Mouse (Mus musculus) midbrain, embryonic 12.5 days (tissue): ENCODE results near the gene Mtor. TPM values are rescaled to one million over a fixed set of nuclear protein-coding genes. Genes with fewer than 3 reads are reported as not detected.

Experiments
- ATAC-seq: fragments of 200-750 bp; cut with Nextera tagmentation; 2 replicates; pipeline ENCODE4 v1.8.0; 2017; ENCODE audit warnings: low read depth, moderate TSS enrichment, moderate library complexity; ENCODE audit not compliant: low FRiP score
- H3K27ac ChIP-seq: fragments of 300-500 bp; sonication (generic); replicated peaks from 2 replicates; pipeline ENCODE4 v1.5.1; 2016; ENCODE audit warnings: mild to moderate bottlenecking
- H3K27me3 ChIP-seq: fragments of 300-500 bp; sonication (generic); 2 replicates; pipeline ENCODE4 v1.6.1; 2016; ENCODE audit warnings: mild to moderate bottlenecking
- H3K36me3 ChIP-seq: fragments of 300-500 bp; sonication (generic); 2 replicates; pipeline ENCODE4 v1.6.1; 2016
- H3K4me1 ChIP-seq: fragments of 300-500 bp; sonication (generic); 2 replicates; pipeline ENCODE4 v1.6.1; 2016
- H3K4me2 ChIP-seq: fragments of 300-500 bp; sonication (generic); replicated peaks from 2 replicates; pipeline ENCODE4 v1.6.1; 2016; ENCODE audit warnings: mild to moderate bottlenecking, moderate library complexity
- H3K4me3 ChIP-seq: fragments of 300-500 bp; sonication (generic); 2 replicates; pipeline ENCODE4 v1.5.1; 2016; ENCODE audit warnings: mild to moderate bottlenecking
- H3K9ac ChIP-seq: fragments of 300-500 bp; sonication (generic); replicated peaks from 2 replicates; pipeline ENCODE4 v1.6.1; 2016; ENCODE audit warnings: mild to moderate bottlenecking, moderate library complexity
- H3K9me3 ChIP-seq: fragments of 300-500 bp; sonication (generic); 2 replicates; pipeline ENCODE4 v1.6.1; 2016; ENCODE audit warnings: mild to moderate bottlenecking
- WGBS: fragments of 180-500 bp; shearing (Covaris S2); methylation state at CpG from one replicate; pipeline ENCODE4 v1.1.7; 2016; 5-methylcytosine and 5-hydroxymethylcytosine counted together
- polyA plus RNA-seq: library from polyadenylated mRNA; unstranded; fragments of >200 nt; fragmentation: Nextera tagmentation; extraction: Ambion mirVana; gene quantifications from 2 replicates; pipeline ENCODE4 v1.2.1, GENCODE M21; 2016

Gene Mtor
- polyA plus RNA-seq, 1 experiment from 2014 or later, result 33.3 TPM

DNA sequence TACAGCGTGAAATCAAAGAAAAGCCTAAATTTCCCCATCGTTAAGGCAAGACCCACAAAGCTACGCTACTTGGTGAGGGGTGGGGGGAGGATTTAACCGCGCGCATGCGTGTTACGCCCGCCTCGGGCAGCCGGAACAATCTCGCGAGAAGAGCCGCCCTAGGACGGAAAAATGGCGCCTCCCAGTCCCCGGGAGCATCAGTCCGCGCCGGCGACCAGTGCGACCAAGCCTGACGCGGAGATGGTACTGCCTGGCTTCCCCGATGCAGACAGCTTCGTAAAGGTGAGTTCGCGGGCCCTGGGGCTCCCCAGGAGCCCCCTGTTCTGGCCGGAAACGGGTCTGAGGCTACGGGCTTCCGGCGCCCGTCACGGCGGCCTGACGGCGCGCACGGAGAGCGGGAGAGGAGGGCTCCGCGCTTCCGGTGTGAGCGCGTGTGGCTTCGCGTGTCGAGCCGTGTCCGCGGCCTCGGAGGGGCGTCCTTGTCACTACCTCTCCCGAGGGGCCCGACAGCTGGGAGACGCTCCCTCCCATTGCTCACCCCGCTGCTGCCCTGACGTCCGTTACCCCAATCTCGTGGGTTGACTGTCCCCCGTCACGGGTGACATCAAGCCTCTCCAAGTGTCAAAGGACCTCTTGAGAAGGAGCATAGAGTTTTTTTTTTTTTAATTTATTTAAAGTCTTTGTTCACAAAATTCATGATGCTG lies 110.0 kb downstream of the Mtor start, which contains the start of gene Exosc10:
TSS of gene Exosc10 (plus strand) at position 133 of the 704 bp plus-strand sequence.
- peak within 1 kb of the TSS; percentile 93 for H3K27ac ChIP-seq
- WGBS, result under 1% methylated on average over 63 of the region's 63 CpGs
- H3K4me1 ChIP-seq, result peaks cover 9% of the 10 kb centered on the region
- no peaks in the 10 kb centered on the region for H3K27me3 ChIP-seq
- peaks cover 71% of the 10 kb centered on the region for H3K36me3 ChIP-seq
- H3K4me3 ChIP-seq, result peak within 1 kb of the TSS; percentile 91
- no peaks in the 10 kb centered on the region for H3K9me3 ChIP-seq
- peak within 1 kb of the TSS; percentile 86 for H3K9ac ChIP-seq
- peak within 1 kb of the TSS; percentile 64 for H3K4me2 ChIP-seq
- peak; percentile 92 for ATAC-seq

DNA sequence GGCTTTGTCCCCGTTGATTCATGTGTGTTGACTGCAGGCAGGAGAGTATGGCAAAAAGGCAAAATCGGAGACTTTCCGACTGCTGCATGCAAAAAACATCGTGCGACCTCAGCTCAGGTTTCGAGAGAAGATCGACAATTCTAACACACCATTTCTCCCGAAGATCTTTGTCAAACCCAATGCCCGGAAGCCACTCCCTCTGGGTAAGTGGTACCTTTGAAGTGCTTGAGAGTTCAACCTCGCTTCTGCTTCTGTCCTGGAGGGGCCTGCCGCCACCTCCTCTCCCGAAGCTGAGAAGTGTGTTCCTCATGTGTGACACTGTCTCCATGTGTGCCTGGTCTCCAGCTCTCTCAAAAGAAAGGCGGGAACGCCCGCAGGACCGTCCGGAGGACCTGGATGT lies 114.3 kb downstream of the Mtor start:
- Histone ChIP-seq H3K9me3 (no peaks in the 10 kb centered on the region), H3K27ac (no peak overlapping the region), H3K27me3 (no peaks in the 10 kb centered on the region), H3K9ac (no peak overlapping the region), H3K4me1 (peaks cover 9% of the 10 kb centered on the region), H3K36me3 (peaks cover 78% of the 10 kb centered on the region), H3K4me3 (no peak overlapping the region), H3K4me2 (no peak overlapping the region)
- 95% methylated on average over 17 of the region's 17 CpGs for WGBS
- no peak for ATAC-seq

DNA sequence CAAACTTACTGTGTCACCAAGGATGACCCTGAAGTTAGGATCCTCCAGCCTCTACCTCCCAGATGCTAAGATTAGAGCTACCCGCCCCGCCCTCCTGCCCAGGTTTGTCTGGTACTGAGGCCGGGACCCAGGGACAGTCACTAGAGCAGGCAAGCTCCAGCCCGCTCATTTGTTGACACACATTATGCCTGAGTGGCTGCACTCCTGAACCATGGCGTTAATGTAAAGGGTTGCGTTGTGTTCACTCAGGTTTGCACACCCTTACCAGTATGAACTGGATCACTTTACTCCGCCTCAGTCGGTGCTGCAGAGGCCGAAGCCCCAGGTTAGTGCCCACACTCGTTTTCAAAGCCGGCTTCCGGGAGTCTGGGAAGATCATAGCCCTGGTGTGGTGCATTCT lies 115.2 kb downstream of the Mtor start:
- WGBS, result 96% methylated on average over 12 of the region's 12 CpGs
- ATAC-seq, result no peak
- Histone ChIP-seq H3K36me3 (peaks cover 87% of the 10 kb centered on the region), H3K4me1 (peaks cover 9% of the 10 kb centered on the region), H3K9ac (no peak overlapping the region), H3K4me3 (no peak overlapping the region), H3K9me3 (no peaks in the 10 kb centered on the region), H3K27me3 (no peaks in the 10 kb centered on the region), H3K4me2 (no peak overlapping the region), H3K27ac (no peak overlapping the region)

DNA sequence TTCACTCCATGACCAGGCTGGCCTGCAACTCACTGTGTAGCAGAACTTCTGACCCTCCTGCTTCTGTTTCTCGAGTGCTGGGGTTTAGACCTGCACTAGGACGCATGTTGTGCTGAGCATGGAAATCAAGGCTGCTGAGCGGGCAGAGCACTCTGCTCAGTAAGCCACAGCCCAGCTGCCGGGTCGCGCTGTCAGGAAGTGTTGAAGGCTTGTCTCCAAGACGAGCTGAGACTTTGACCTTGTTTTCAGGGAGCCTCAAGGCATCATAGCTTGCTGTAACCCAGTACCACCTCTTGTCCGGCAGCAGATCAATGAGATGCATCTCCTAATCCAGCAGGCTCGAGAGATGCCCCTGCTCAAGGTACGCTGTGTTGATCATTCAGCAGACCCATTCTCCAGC lies 121.7 kb downstream of the Mtor start:
- ATAC-seq, result no peak
- no peak overlapping the region for H3K9ac ChIP-seq
- H3K27ac ChIP-seq, result no peak overlapping the region
- H3K4me2 ChIP-seq, result no peak overlapping the region
- no peaks in the 10 kb centered on the region for H3K27me3 ChIP-seq
- H3K4me3 ChIP-seq, result no peak overlapping the region
- H3K36me3 ChIP-seq, result peaks cover 100% of the 10 kb centered on the region
- no peaks in the 10 kb centered on the region for H3K9me3 ChIP-seq
- H3K4me1 ChIP-seq, result no peaks in the 10 kb centered on the region
- 91% methylated on average over 10 of the region's 10 CpGs for WGBS

DNA sequence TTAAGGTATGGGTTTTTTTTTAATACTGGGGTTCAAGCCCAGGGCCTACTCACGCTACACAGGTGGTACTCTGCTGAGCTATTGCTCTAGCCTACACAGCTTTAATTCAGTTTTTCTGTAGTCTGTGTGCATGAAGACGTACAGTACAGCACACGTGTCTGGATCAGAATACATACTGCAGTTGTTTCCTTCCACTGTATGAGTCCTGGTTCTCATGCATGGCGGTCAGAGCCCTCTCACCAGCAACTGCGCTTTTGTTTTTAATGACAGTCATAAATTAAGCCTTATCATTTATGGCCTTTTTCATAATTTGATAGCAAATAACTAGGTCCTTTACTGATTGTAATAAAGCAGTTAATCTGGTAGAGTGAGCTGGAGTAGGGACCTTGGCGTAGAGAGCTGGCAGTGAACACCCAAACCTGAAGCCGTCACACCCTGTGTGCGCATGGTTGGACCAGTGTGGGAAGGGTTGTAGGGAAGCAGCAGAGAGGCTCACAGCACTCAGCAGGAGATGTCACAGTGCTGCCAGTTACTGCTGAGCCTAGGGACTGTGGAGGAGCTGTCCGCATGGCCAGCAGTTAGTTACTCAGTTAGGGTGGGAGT lies 122.4 kb downstream of the Mtor start:
- no peak overlapping the region for H3K4me3 ChIP-seq
- H3K27me3 ChIP-seq, result no peaks in the 10 kb centered on the region
- WGBS, result 95% methylated on average over 9 of the region's 9 CpGs
- H3K4me1 ChIP-seq, result no peaks in the 10 kb centered on the region
- H3K9ac ChIP-seq, result no peak overlapping the region
- H3K9me3 ChIP-seq, result no peaks in the 10 kb centered on the region
- ATAC-seq, result no peak
- H3K36me3 ChIP-seq, result peaks cover 100% of the 10 kb centered on the region
- H3K4me2 ChIP-seq, result no peak overlapping the region
- H3K27ac ChIP-seq, result no peak overlapping the region

DNA sequence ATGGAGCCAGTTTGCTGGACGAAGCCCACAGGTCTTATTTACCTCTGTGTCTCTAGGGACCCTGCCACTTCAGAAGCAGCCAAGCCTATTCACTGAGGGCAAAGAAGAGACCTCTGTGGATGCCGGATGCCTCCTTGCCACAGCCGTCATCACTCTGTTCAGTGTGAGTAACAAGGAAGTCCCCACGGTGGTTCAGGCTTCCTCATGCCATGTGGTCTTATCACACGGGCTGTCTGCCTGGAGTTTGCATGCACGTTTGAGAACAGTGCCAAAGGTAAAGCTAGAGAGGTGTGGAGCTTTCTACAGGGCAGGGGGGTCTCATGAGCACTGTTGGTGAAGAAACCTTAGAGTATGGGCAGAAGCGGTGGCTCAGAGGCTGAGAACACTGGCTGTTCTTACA lies 124.8 kb downstream of the Mtor start:
- peaks cover 100% of the 10 kb centered on the region for H3K36me3 ChIP-seq
- no peak overlapping the region for H3K4me2 ChIP-seq
- 96% methylated on average over 7 of the region's 7 CpGs for WGBS
- no peak overlapping the region for H3K27ac ChIP-seq
- H3K27me3 ChIP-seq, result no peaks in the 10 kb centered on the region
- no peak for ATAC-seq
- no peak overlapping the region for H3K4me3 ChIP-seq
- no peaks in the 10 kb centered on the region for H3K9me3 ChIP-seq
- H3K4me1 ChIP-seq, result no peaks in the 10 kb centered on the region
- H3K9ac ChIP-seq, result no peak overlapping the region

DNA sequence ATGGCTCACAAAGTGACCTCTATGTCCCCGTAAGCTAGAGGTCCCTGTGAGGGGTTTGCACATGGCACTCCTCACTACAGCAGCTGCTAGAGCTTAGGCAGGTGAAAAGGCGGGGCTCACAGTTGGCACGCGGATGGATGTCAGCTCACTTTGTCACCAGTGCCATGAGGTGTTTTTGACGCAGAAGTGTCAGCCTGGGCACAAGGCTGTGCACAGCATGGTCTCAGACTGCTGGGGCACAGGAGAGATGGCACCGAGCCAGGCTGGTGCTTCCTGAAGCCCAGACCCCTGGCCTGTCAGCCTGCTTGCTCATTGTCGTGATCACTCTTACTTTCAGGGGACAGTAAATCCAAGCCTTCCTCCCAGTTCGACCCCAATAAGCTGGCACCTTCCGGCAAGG lies 132.4 kb downstream of the Mtor start:
- 95% methylated on average over 9 of the region's 9 CpGs for WGBS
- ATAC-seq, result no peak

DNA sequence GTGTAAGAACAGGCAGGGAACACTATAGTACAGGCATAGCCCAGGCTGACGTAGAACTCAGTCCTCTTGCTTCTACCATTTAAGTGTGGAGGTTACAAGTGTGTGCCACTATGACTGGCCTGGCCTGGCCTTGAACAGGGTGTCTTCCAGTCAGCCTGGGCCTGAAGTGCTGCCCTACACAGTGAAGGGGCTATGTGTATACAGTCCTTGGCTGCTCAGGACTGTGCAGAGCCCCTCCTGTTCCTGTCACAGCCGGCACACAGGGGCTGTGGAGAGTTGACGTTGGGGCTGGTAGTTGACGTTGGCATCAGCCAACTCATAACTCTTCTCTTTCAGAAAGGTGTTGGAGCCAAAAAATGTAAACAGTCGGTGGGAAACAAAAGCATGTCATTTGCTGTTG lies 133.0 kb downstream of the Mtor start:
- ATAC-seq, result no peak
- H3K27ac ChIP-seq, result no peak overlapping the region
- H3K4me1 ChIP-seq, result no peaks in the 10 kb centered on the region
- no peak overlapping the region for H3K4me2 ChIP-seq
- 94% methylated on average over 5 of the region's 5 CpGs for WGBS
- H3K9me3 ChIP-seq, result no peaks in the 10 kb centered on the region
- peaks cover 70% of the 10 kb centered on the region for H3K36me3 ChIP-seq
- no peak overlapping the region for H3K9ac ChIP-seq
- no peaks in the 10 kb centered on the region for H3K27me3 ChIP-seq
- no peak overlapping the region for H3K4me3 ChIP-seq

More for the DNA sequence above, 132.4 kb downstream of the Mtor start:
- H3K4me2 ChIP-seq, result no peak overlapping the region
- no peak overlapping the region for H3K9ac ChIP-seq
- no peak overlapping the region for H3K27ac ChIP-seq
- no peaks in the 10 kb centered on the region for H3K9me3 ChIP-seq
- no peaks in the 10 kb centered on the region for H3K4me1 ChIP-seq
- H3K27me3 ChIP-seq, result no peaks in the 10 kb centered on the region
- H3K36me3 ChIP-seq, result peaks cover 77% of the 10 kb centered on the region
- no peak overlapping the region for H3K4me3 ChIP-seq

DNA sequence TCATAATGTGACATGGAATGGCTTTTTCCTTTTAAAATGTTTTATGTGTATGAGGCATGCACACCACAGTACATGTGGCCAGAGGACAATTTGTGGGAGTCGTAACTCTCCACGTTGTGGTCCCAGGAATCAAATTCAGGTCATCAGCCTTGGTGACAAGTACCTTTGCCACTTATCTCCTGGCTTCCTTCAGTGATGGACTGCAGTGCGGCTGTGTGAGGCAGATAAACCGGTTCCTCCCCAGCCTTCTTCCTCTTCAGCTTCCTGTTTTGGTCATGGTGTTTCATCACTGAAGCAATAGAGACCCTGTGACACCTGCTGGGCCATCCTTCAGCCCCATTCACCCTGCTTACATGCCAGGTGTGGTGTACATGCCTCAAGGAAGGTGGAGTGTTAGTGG lies 134.8 kb downstream of the Mtor start:
- Histone ChIP-seq H3K27me3 (no peaks in the 10 kb centered on the region), H3K36me3 (peaks cover 52% of the 10 kb centered on the region), H3K9ac (no peak overlapping the region), H3K4me1 (no peaks in the 10 kb centered on the region), H3K9me3 (no peaks in the 10 kb centered on the region), H3K27ac (no peak overlapping the region), H3K4me3 (no peak overlapping the region), H3K4me2 (no peak overlapping the region)
- 88% methylated on average over 4 of the region's 4 CpGs for WGBS
- ATAC-seq, result no peak

DNA sequence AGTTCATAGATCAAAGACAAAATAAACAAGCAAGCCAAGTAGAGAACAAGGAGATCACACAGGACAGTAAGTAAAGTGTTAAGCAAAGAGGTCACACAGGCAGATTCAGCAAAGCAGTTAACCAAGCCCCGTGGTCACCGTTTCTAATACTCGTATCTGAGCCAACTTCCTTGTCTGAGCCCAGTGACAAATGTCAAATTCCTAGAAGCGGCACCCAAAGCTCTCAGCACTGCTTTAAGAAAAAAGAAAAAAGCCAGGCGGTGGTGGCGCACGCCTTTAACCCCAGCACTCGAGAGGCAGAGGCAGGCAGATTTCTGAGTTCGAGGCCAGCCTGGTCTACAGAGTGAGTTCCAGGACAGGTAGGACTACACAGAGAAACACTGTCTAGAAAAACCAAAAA lies 138.2 kb downstream of the Mtor start:
- no peak overlapping the region for H3K4me2 ChIP-seq
- H3K27me3 ChIP-seq, result no peaks in the 10 kb centered on the region
- H3K9ac ChIP-seq, result no peak overlapping the region
- H3K9me3 ChIP-seq, result no peaks in the 10 kb centered on the region
- no peak overlapping the region for H3K27ac ChIP-seq
- peaks cover 18% of the 10 kb centered on the region for H3K36me3 ChIP-seq
- H3K4me1 ChIP-seq, result peaks cover 3% of the 10 kb centered on the region
- H3K4me3 ChIP-seq, result no peak overlapping the region
- no peak for ATAC-seq
- 89% methylated on average over 9 of the region's 9 CpGs for WGBS

DNA sequence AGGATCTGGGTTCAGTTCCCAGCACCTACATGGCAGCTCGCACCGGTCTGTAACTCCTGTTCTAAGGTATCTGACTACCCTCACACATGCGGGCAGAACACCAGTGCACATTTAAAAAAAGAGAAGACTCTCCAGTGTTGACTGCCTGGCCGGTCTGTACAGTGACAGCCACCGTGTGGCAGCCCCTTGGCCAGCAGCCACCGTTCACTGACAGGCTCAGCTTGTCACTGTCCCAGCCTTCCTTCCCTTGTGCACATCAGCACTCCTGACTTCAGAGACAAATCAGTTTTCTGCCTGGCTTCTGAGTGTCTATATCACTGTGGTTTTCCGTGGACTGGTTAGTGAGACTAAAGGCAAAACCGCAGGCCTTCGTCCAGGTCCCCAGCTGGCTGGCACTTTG lies 140.4 kb downstream of the Mtor start:
- no peaks in the 10 kb centered on the region for H3K27me3 ChIP-seq
- no peak overlapping the region for H3K9ac ChIP-seq
- 87% methylated on average over 9 of the region's 9 CpGs for WGBS
- H3K9me3 ChIP-seq, result no peaks in the 10 kb centered on the region
- no peak overlapping the region for H3K27ac ChIP-seq
- ATAC-seq, result no peak
- no peak overlapping the region for H3K4me2 ChIP-seq
- no peak overlapping the region for H3K4me3 ChIP-seq
- H3K36me3 ChIP-seq, result peaks cover 10% of the 10 kb centered on the region
- H3K4me1 ChIP-seq, result peaks cover 18% of the 10 kb centered on the region

DNA sequence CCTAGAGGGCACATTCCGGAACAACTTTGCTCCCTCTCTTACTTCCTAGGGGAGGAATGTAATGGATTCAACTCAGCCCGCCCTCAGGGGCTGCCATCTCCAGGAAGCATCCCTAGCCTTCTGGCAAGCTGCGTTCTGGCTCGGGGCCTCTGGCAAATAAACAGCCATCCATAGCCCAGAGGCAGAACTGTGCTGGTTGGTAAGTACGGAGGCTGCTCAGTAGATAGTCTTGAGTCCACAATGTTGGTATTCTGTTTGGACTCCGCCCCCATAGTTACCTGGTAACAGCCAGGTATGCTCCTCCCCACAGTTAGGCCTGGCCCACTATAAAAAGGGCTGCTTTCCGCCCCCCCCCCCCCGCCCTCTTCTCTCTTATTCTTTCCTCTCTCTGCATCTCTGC lies 141.2 kb downstream of the Mtor start:
- Histone ChIP-seq H3K4me2 (no peak overlapping the region), H3K4me1 (peaks cover 18% of the 10 kb centered on the region), H3K27ac (no peak overlapping the region), H3K27me3 (no peaks in the 10 kb centered on the region), H3K9ac (no peak overlapping the region), H3K4me3 (no peak overlapping the region), H3K9me3 (no peaks in the 10 kb centered on the region), H3K36me3 (peaks cover 17% of the 10 kb centered on the region)
- no peak for ATAC-seq
- WGBS, result 61% methylated on average over 7 of the region's 8 CpGs
